In genomic region chr16:32670354-32671124, GRCm38 (mm10) we compare ENCODE assay signal across 11 mouse cellular contexts. TPM values are rescaled to one million over a fixed set of nuclear protein-coding genes. Genes with fewer than 3 reads are reported as not detected.
DNase-seq lines count a peak whose midpoint lies in the region; ATAC-seq lines count a peak whose summit lies in the region.
"Had no signal": no experiment of that assay in that cellular context is flagged by ENCODE, and none has a peak within 500 bp of the region (broad histone marks: within the 10 kb centered on the region; RNA-seq: fewer than 3 reads in every experiment).

No protein-coding gene starts in this region.

- peak overlapping the region; percentile 29 for H3K4me3 ChIP-seq in megakaryocyte, embryonic 14.5 days (replicated peaks)
- no peak overlapping the region for H3K4me3 ChIP-seq in limb, embryonic 10.5 days
- no peak overlapping the region for H3K4me3 ChIP-seq in stomach, embryonic 16.5 days (replicated peaks; ENCODE audit: low read length)
- H3K4me3 ChIP-seq in midbrain, embryonic 10.5 days: no peak overlapping the region

- ATAC-seq in megakaryocyte, adult 5-6 weeks (ENCODE audit: poor library complexity, severe bottlenecking): no peak
- no peak for ATAC-seq in stomach, embryonic 16.5 days (ENCODE audit: insufficient read depth, low FRiP score)
- ATAC-seq: activated CD4-positive, CD25-positive, alpha-beta regulatory T cell, adult 4 months had no signal

- H3K9me3 ChIP-seq in megakaryocyte, embryonic 14.5 days: no peaks in the 10 kb centered on the region
- no peaks in the 10 kb centered on the region for H3K9me3 ChIP-seq in limb, embryonic 10.5 days (replicated peaks)
- no peaks in the 10 kb centered on the region for H3K9me3 ChIP-seq in stomach, embryonic 16.5 days (replicated peaks; ENCODE audit: control insufficient read depth, low read length)
- no peaks in the 10 kb centered on the region for H3K9me3 ChIP-seq in midbrain, embryonic 10.5 days (replicated peaks)

- no peak overlapping the region for H3K4me2 ChIP-seq in stomach, embryonic 16.5 days (ENCODE audit: low read depth, low read length)

- 91% methylated on average over 10 of the region's 10 CpGs for WGBS in limb, embryonic 10.5 days
- WGBS in stomach, embryonic 16.5 days: 77% methylated on average over 10 of the region's 10 CpGs
- WGBS in midbrain, embryonic 10.5 days: 91% methylated on average over 10 of the region's 10 CpGs

- H3K27ac ChIP-seq in limb, embryonic 10.5 days: 0 out of 2 replicates have a peak overlapping the region, but pooled peaks have one; percentile 10
- H3K27ac ChIP-seq in stomach, embryonic 16.5 days (ENCODE audit: low read length): 0 out of 2 replicates have a peak overlapping the region, but pooled peaks have one; percentile 8
- H3K27ac ChIP-seq in midbrain, embryonic 10.5 days (replicated peaks): no peak overlapping the region

- H3K36me3 ChIP-seq in megakaryocyte, embryonic 14.5 days (replicated peaks; ENCODE audit: low read length): peaks cover 82% of the 10 kb centered on the region
- H3K36me3 ChIP-seq in limb, embryonic 10.5 days: peaks cover 81% of the 10 kb centered on the region
- H3K36me3 ChIP-seq in stomach, embryonic 16.5 days (ENCODE audit: control insufficient read depth, insufficient read depth, low read length): peaks cover 9% of the 10 kb centered on the region
- H3K36me3 ChIP-seq in midbrain, embryonic 10.5 days: peaks cover 76% of the 10 kb centered on the region

- no peaks in the 10 kb centered on the region for H3K27me3 ChIP-seq in megakaryocyte, embryonic 14.5 days (replicated peaks)
- H3K27me3 ChIP-seq in limb, embryonic 10.5 days (ENCODE audit: low read depth, poor library complexity, severe bottlenecking): no peaks in the 10 kb centered on the region
- H3K27me3 ChIP-seq in stomach, embryonic 16.5 days (ENCODE audit: control insufficient read depth, insufficient read depth, low read length): no peaks in the 10 kb centered on the region
- no peaks in the 10 kb centered on the region for H3K27me3 ChIP-seq in midbrain, embryonic 10.5 days (ENCODE audit: low read depth, poor library complexity, severe bottlenecking)

- peaks cover 97% of the 10 kb centered on the region for H3K4me1 ChIP-seq in megakaryocyte, embryonic 14.5 days
- peaks cover 21% of the 10 kb centered on the region for H3K4me1 ChIP-seq in limb, embryonic 10.5 days
- H3K4me1 ChIP-seq in stomach, embryonic 16.5 days (ENCODE audit: control insufficient read depth, insufficient read depth, low read length): peaks cover 42% of the 10 kb centered on the region
- peaks cover 29% of the 10 kb centered on the region for H3K4me1 ChIP-seq in midbrain, embryonic 10.5 days

- peak; percentile 42 for DNase-seq in MEL-GATA-1-ER (ENCODE audit: extremely low read depth, low read depth)
- DNase-seq in limb, embryonic 10.5 days (ENCODE audit: low spot score): no peak
- no peak for DNase-seq in midbrain, embryonic 10.5 days (ENCODE audit: low spot score)
- no peak for DNase-seq in cerebellum, postnatal 4 days (ENCODE audit: low spot score in 2 of 2)
- DNase-seq: cerebellum, adult 11 months; embryo, embryonic 11 days; lung, adult 18-20 months had no signal

- H3K9ac ChIP-seq in stomach, embryonic 16.5 days (ENCODE audit: low read length): no peak overlapping the region

RNA-seq across cellular contexts. Expression of gene Tnk2, which starts 26.9 kb away (rescaled TPM):
- 230 and 1,256 TPM in 2 replicates for polyA plus RNA-seq in megakaryocyte, embryonic 14.5 days (2012; ENCODE audit: insufficient read depth, low replicate concordance)
- 5.5 and 12.0 TPM in 2 replicates for total RNA-seq in megakaryocyte, adult 5-6 weeks (2015)
- total RNA-seq in megakaryocyte, adult 5-6 weeks (2017): 6.4 and 8.6 TPM in 2 replicates
- polyA plus RNA-seq in limb, embryonic 10.5 days (2016; fragmentation: Nextera tagmentation; extraction: Ambion mirVana): 11.2 and 12.0 TPM in 2 replicates
- 10.6 TPM in 2 replicates for polyA plus RNA-seq in stomach, embryonic 16.5 days (2015; fragmentation: Nextera tagmentation; extraction: Ambion mirVana)
- polyA plus RNA-seq in midbrain, embryonic 10.5 days (2016; fragmentation: Nextera tagmentation; extraction: Ambion mirVana): 8.4 and 9.8 TPM in 2 replicates

Comparison
In these comparisons a context has a peak if more than half of its experiments do, and no peak if none do; other contexts are left out.
1. RNA of gene Tnk2, which starts 26.9 kb away (polyA plus RNA-seq): 230 to 1,256 TPM in megakaryocyte, embryonic 14.5 days; 11.2 to 12.0 TPM in limb, embryonic 10.5 days, 10.6 TPM in stomach, embryonic 16.5 days and 8.4 to 9.8 TPM in midbrain, embryonic 10.5 days; every median in the first group is over 10 times any median in the second.